Mouse (Mus musculus): ENCODE data around the gene Brd3. TPM values are rescaled to one million over a fixed set of nuclear protein-coding genes. Genes with fewer than 3 reads are reported as not detected.

Gene Brd3
- polyA plus RNA-seq, 1 experiment from 2014 or later, result 70.8 TPM

- Histone ChIP-seq H3K9me3 (ENCODE audit: control insufficient read depth, low read length) (no peaks in the 10 kb centered on the region), H3K27me3 (ENCODE audit: control insufficient read depth, insufficient read depth, low read length) (no peaks in the 10 kb centered on the region), H3K4me2 (ENCODE audit: low read length) (no peak overlapping the region), H3K36me3 (ENCODE audit: control insufficient read depth, insufficient read depth, low read length) (no peaks in the 10 kb centered on the region), H3K4me3 (ENCODE audit: control insufficient read depth in 1 of 2, insufficient read depth in 1 of 2, low read depth in 1 of 2, low read length in 2 of 2) (no peak overlapping the region), H3K4me1 (ENCODE audit: control insufficient read depth in 2 of 2, insufficient read depth in 2 of 2, low read length in 2 of 2) (peaks cover 0 to 2% of the 10 kb centered on the region in 2 experiments; a peak in 1 of 4 replicates), H3K27ac (replicated peaks in 1 of 2; ENCODE audit: control insufficient read depth in 1 of 2, insufficient read depth in 1 of 2, low read depth in 2 of 2, low read length in 2 of 2) (no peak overlapping the region), H3K9ac (ENCODE audit: low read length) (no peak overlapping the region)
- ATAC-seq (ENCODE audit: insufficient number of reproducible peaks, insufficient read depth, low FRiP score, low read depth), result no peak
- WGBS, result 67% methylated on average over 1 of the region's 1 CpGs
Measured at GRCm38 (mm10) chr2:27488362-27488761, 19.1 kb downstream of the Brd3 start.

- no peak for ATAC-seq (ENCODE audit: insufficient number of reproducible peaks, insufficient read depth, low FRiP score, low read depth)
- Histone ChIP-seq H3K36me3 (ENCODE audit: control insufficient read depth, insufficient read depth, low read length) (no peaks in the 10 kb centered on the region), H3K9ac (ENCODE audit: low read length) (no peak overlapping the region), H3K4me3 (ENCODE audit: control insufficient read depth in 1 of 2, insufficient read depth in 1 of 2, low read depth in 1 of 2, low read length in 2 of 2) (no peak overlapping the region), H3K27ac (replicated peaks in 1 of 2; ENCODE audit: control insufficient read depth in 1 of 2, insufficient read depth in 1 of 2, low read depth in 2 of 2, low read length in 2 of 2) (no peak overlapping the region), H3K9me3 (ENCODE audit: control insufficient read depth, low read length) (no peaks in the 10 kb centered on the region), H3K4me2 (ENCODE audit: low read length) (no peak overlapping the region), H3K4me1 (ENCODE audit: control insufficient read depth in 2 of 2, insufficient read depth in 2 of 2, low read length in 2 of 2) (peaks cover 0 to 2% of the 10 kb centered on the region in 2 experiments; a peak in 1 of 4 replicates), H3K27me3 (ENCODE audit: control insufficient read depth, insufficient read depth, low read length) (no peaks in the 10 kb centered on the region)
- WGBS, result 54% methylated on average over 3 of the region's 4 CpGs
Measured at GRCm38 (mm10) chr2:27487336-27488049, 20.0 kb downstream of the Brd3 start.

GRCm38 (mm10) chr2:27486725-27487124 is 20.7 kb downstream of the Brd3 start:
- no peaks in the 10 kb centered on the region for H3K9me3 ChIP-seq (ENCODE audit: control insufficient read depth, low read length)
- H3K27ac ChIP-seq (replicated peaks in 1 of 2; ENCODE audit: control insufficient read depth in 1 of 2, insufficient read depth in 1 of 2, low read depth in 2 of 2, low read length in 2 of 2), result no peak overlapping the region
- H3K4me1 ChIP-seq (ENCODE audit: control insufficient read depth in 2 of 2, insufficient read depth in 2 of 2, low read length in 2 of 2), result peaks cover 0 to 2% of the 10 kb centered on the region in 2 experiments; a peak in 1 of 4 replicates
- H3K4me3 ChIP-seq (ENCODE audit: control insufficient read depth in 1 of 2, insufficient read depth in 1 of 2, low read depth in 1 of 2, low read length in 2 of 2), result no peak overlapping the region
- ATAC-seq (ENCODE audit: insufficient number of reproducible peaks, insufficient read depth, low FRiP score, low read depth), result no peak
- 60% methylated on average over 4 of the region's 4 CpGs for WGBS
- H3K27me3 ChIP-seq (ENCODE audit: control insufficient read depth, insufficient read depth, low read length), result no peaks in the 10 kb centered on the region
- H3K9ac ChIP-seq (ENCODE audit: low read length), result no peak overlapping the region
- H3K4me2 ChIP-seq (ENCODE audit: low read length), result no peak overlapping the region
- no peaks in the 10 kb centered on the region for H3K36me3 ChIP-seq (ENCODE audit: control insufficient read depth, insufficient read depth, low read length)

GRCm38 (mm10) chr2:27482265-27482861 is 25.1 kb downstream of the Brd3 start:
- no peak overlapping the region for H3K4me3 ChIP-seq (ENCODE audit: control insufficient read depth in 1 of 2, insufficient read depth in 1 of 2, low read depth in 1 of 2, low read length in 2 of 2)
- H3K9me3 ChIP-seq (ENCODE audit: control insufficient read depth, low read length), result no peaks in the 10 kb centered on the region
- peaks cover 0 to 2% of the 10 kb centered on the region in 2 experiments; a peak in 1 of 4 replicates for H3K4me1 ChIP-seq (ENCODE audit: control insufficient read depth in 2 of 2, insufficient read depth in 2 of 2, low read length in 2 of 2)
- H3K4me2 ChIP-seq (ENCODE audit: low read length), result no peak overlapping the region
- WGBS, result 79% methylated on average over 7 of the region's 7 CpGs
- no peak overlapping the region for H3K27ac ChIP-seq (replicated peaks in 1 of 2; ENCODE audit: control insufficient read depth in 1 of 2, insufficient read depth in 1 of 2, low read depth in 2 of 2, low read length in 2 of 2)
- no peaks in the 10 kb centered on the region for H3K36me3 ChIP-seq (ENCODE audit: control insufficient read depth, insufficient read depth, low read length)
- H3K27me3 ChIP-seq (ENCODE audit: control insufficient read depth, insufficient read depth, low read length), result no peaks in the 10 kb centered on the region
- no peak overlapping the region for H3K9ac ChIP-seq (ENCODE audit: low read length)
- ATAC-seq (ENCODE audit: insufficient number of reproducible peaks, insufficient read depth, low FRiP score, low read depth), result no peak

DNA sequence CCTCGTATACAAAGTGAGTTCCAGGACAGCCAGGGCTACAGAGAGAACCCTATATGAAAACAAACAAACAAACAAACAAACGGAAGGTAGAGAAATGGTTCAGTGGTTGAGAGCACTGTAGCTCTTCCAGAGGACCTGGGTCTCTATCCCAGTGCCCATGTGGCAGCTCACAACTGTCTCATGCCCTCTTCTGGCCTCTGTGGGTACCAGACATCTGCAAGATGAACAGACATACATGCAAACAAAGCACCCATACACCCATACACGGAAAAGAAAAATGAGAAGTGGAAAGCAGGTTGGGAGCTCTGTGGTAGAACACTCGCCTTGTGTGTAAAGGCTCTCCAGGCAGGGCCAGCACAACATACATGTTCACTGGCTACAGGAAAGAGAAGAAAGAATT is 27.1 kb downstream of the Brd3 start:
- Histone ChIP-seq H3K27ac (replicated peaks in 1 of 2; ENCODE audit: control insufficient read depth in 1 of 2, insufficient read depth in 1 of 2, low read depth in 2 of 2, low read length in 2 of 2) (no peak overlapping the region), H3K27me3 (ENCODE audit: control insufficient read depth, insufficient read depth, low read length) (no peaks in the 10 kb centered on the region), H3K36me3 (ENCODE audit: control insufficient read depth, insufficient read depth, low read length) (no peaks in the 10 kb centered on the region), H3K4me3 (ENCODE audit: control insufficient read depth in 1 of 2, insufficient read depth in 1 of 2, low read depth in 1 of 2, low read length in 2 of 2) (no peak overlapping the region), H3K4me2 (ENCODE audit: low read length) (no peak overlapping the region), H3K4me1 (ENCODE audit: control insufficient read depth in 2 of 2, insufficient read depth in 2 of 2, low read length in 2 of 2) (peaks cover 4 to 6% of the 10 kb centered on the region in 2 experiments; a peak in 3 of 4 replicates), H3K9me3 (ENCODE audit: control insufficient read depth, low read length) (no peaks in the 10 kb centered on the region), H3K9ac (ENCODE audit: low read length) (no peak overlapping the region)
- ATAC-seq (ENCODE audit: insufficient number of reproducible peaks, insufficient read depth, low FRiP score, low read depth), result no peak
- 68% methylated on average over 4 of the region's 4 CpGs for WGBS

- no peaks in the 10 kb centered on the region for H3K36me3 ChIP-seq (ENCODE audit: control insufficient read depth, insufficient read depth, low read length)
- no peaks in the 10 kb centered on the region for H3K9me3 ChIP-seq (ENCODE audit: control insufficient read depth, low read length)
- no peak for ATAC-seq (ENCODE audit: insufficient number of reproducible peaks, insufficient read depth, low FRiP score, low read depth)
- peaks cover 4 to 6% of the 10 kb centered on the region in 2 experiments; a peak in 3 of 4 replicates for H3K4me1 ChIP-seq (ENCODE audit: control insufficient read depth in 2 of 2, insufficient read depth in 2 of 2, low read length in 2 of 2)
- no peak overlapping the region for H3K9ac ChIP-seq (ENCODE audit: low read length)
- no peak overlapping the region for H3K4me3 ChIP-seq (ENCODE audit: control insufficient read depth in 1 of 2, insufficient read depth in 1 of 2, low read depth in 1 of 2, low read length in 2 of 2)
- WGBS, result 46% methylated on average over 4 of the region's 4 CpGs
- H3K4me2 ChIP-seq (ENCODE audit: low read length), result no peak overlapping the region
- H3K27ac ChIP-seq (replicated peaks in 1 of 2; ENCODE audit: control insufficient read depth in 1 of 2, insufficient read depth in 1 of 2, low read depth in 2 of 2, low read length in 2 of 2), result no peak overlapping the region
- no peaks in the 10 kb centered on the region for H3K27me3 ChIP-seq (ENCODE audit: control insufficient read depth, insufficient read depth, low read length)
Measured at GRCm38 (mm10) chr2:27479821-27480220, 27.6 kb downstream of the Brd3 start.

DNA sequence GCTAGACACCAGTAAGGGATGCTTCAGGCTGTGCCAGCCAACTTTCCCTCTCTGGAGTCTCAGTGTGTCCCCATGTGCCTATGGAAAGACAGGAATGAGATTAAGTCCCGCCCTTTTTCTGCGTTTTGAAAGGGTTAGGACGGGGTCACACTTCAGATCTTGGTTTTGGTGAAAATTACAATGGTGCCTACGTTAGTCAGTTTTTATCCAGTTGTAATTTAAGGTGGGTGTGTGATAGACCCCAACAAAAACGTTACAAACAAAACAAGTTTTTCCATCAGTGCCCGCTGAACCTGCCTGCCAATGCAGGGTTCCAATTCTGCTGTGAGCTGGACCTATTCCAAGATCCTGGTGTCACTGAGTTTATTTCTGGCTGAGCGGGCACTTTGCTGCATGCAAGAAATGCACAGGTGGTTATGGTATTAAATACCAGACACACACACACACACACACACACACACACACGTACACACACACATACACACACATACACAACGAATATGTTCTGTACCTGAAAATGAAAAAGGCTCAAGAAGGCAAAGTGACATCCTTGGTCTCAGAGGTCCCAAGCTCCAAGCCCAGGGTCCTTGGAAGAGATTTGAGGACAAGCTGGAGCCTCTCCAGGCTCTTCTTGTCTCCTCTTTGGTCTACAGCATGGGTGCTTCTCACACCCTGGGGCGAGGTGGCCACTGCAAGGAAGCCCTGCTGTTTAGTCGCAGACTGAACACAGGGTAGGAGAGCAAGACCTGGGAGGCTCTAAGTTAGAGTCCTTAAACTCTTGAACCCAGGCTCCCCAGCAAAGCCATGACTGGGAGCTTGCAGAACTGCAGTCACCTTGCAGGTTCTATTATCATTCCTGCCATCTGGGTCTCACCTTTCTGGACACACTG is 30.9 kb downstream of the Brd3 start:
- no peak for ATAC-seq (ENCODE audit: insufficient number of reproducible peaks, insufficient read depth, low FRiP score, low read depth)
- 18% methylated on average over 11 of the region's 11 CpGs for whole genome bisulfite sequencing
- Histone ChIP-seq H3K36me3 (ENCODE audit: control insufficient read depth, insufficient read depth, low read length) (peaks cover 8% of the 10 kb centered on the region; the same call in 1 of the 2 replicates), H3K9ac (ENCODE audit: low read length) (peak overlapping the region; percentile 95), H3K27me3 (ENCODE audit: control insufficient read depth, insufficient read depth, low read length) (no peaks in the 10 kb centered on the region), H3K4me2 (ENCODE audit: low read length) (peak overlapping the region; percentile 94), H3K27ac (replicated peaks in 1 of 2; ENCODE audit: control insufficient read depth in 1 of 2, insufficient read depth in 1 of 2, low read depth in 2 of 2, low read length in 2 of 2) (peak overlapping the region; percentile 93 to 96), H3K4me1 (ENCODE audit: control insufficient read depth in 2 of 2, insufficient read depth in 2 of 2, low read length in 2 of 2) (peaks cover 26 to 35% of the 10 kb centered on the region in 2 experiments), H3K4me3 (ENCODE audit: control insufficient read depth in 1 of 2, insufficient read depth in 1 of 2, low read depth in 1 of 2, low read length in 2 of 2) (peak overlapping the region; percentile 82 to 90), H3K9me3 (ENCODE audit: control insufficient read depth, low read length) (no peaks in the 10 kb centered on the region)
